Mouse (Mus musculus) MEL (cell line): ENCODE results near the gene Fam110c. TPM values are rescaled to one million over a fixed set of nuclear protein-coding genes. Genes with fewer than 3 reads are reported as not detected.

ENCODE experiments used
- DNase-seq: peaks from one replicate; pipeline ENCODE4 v3.0.0; 2011; ENCODE audit warnings: low read depth, low spot score
- H3K27ac ChIP-seq: 2 replicates; pipeline ENCODE4 v1.5.1; 2012; ENCODE audit warnings: low read depth, mild to moderate bottlenecking, control low read depth, low read length, moderate library complexity; ENCODE audit not compliant: control insufficient read depth
- H3K27me3 ChIP-seq, 2 experiments: fragments of 150-350 bp in 1 of 2; sonication (generic) in 1 of 2; 2 replicates each; pipeline ENCODE4 v1.6.1; 2012; ENCODE audit warnings: low read length in 2 of 2, mild to moderate bottlenecking in 2 of 2, improper control_type of control experiment in 1 of 2, moderate library complexity in 1 of 2; ENCODE audit not compliant: insufficient read depth in 2 of 2, control insufficient read depth in 1 of 2
- H3K36me3 ChIP-seq, 2 experiments: 2 replicates each; pipeline ENCODE4 v1.6.1; 2012 to 2014; ENCODE audit warnings: low read length in 2 of 2, improper control_type of control experiment in 1 of 2, inconsistent platforms in 1 of 2, mild to moderate bottlenecking in 1 of 2; ENCODE audit not compliant: insufficient read depth in 2 of 2, control insufficient read depth in 1 of 2
- H3K4me1 ChIP-seq, 2 experiments: fragments of 150-350 bp in 1 of 2; sonication (generic) in 1 of 2; 2 replicates each; pipeline ENCODE4 v1.6.1; 2012; ENCODE audit warnings: low read length in 2 of 2, improper control_type of control experiment in 1 of 2, mild to moderate bottlenecking in 1 of 2; ENCODE audit not compliant: insufficient read depth in 2 of 2, control insufficient read depth in 1 of 2
- H3K4me3 ChIP-seq, 2 experiments: fragments of 150-350 bp in 1 of 2; sonication (generic) in 1 of 2; 2 replicates each; pipeline ENCODE4 v1.5.1; 2012; ENCODE audit warnings: low read depth in 2 of 2, low read length in 2 of 2, mild to moderate bottlenecking in 2 of 2, moderate library complexity in 2 of 2, control low read depth in 1 of 2, improper control_type of control experiment in 1 of 2; ENCODE audit not compliant: control insufficient read depth in 1 of 2, insufficient read depth in 1 of 2
- H3K79me2 ChIP-seq: 2 replicates; pipeline ENCODE4 v1.6.1; 2012; ENCODE audit warnings: mild to moderate bottlenecking, low read length, moderate library complexity; ENCODE audit not compliant: control insufficient read depth, poor library complexity, insufficient read depth
- H3K9ac ChIP-seq: 2 replicates; pipeline ENCODE4 v1.6.1; 2012; ENCODE audit warnings: low read depth, mild to moderate bottlenecking, control low read depth, low read length, moderate library complexity; ENCODE audit not compliant: control insufficient read depth, poor library complexity, severe bottlenecking
- H3K9me3 ChIP-seq: fragments of 150-350 bp; sonication (generic); replicated peaks from 2 replicates; pipeline ENCODE4 v1.6.1; 2012; ENCODE audit warnings: mild to moderate bottlenecking, low read length, improper control_type of control experiment, moderate library complexity; ENCODE audit not compliant: insufficient read depth
- CTCF ChIP-seq, 3 experiments: IDR thresholded peaks in 2 of 3; conservative IDR thresholded peaks in 1 of 3; 2 replicates each; pipeline ENCODE4 v1.5.1; 2011 to 2012; ENCODE audit warnings: low read length in 3 of 3, low read depth in 2 of 3, mild to moderate bottlenecking in 2 of 3, improper control_type of control experiment in 1 of 3, inconsistent platforms in 1 of 3, mixed read lengths in 1 of 3, moderate library complexity in 1 of 3; ENCODE audit not compliant: control insufficient read depth in 1 of 3, insufficient read depth in 1 of 3, poor library complexity in 1 of 3, severe bottlenecking in 1 of 3
- GATA1 ChIP-seq: IDR thresholded peaks from 2 replicates; pipeline ENCODE4 v1.6.1; 2011; ENCODE audit warnings: low read depth, low read length, improper control_type of control experiment
- HCFC1 ChIP-seq: IDR thresholded peaks from 2 replicates; pipeline ENCODE4 v1.6.1; 2012; ENCODE audit warnings: low read depth, mild to moderate bottlenecking, inconsistent platforms, low read length, improper control_type of control experiment, moderate library complexity
- JUND ChIP-seq: IDR thresholded peaks from 2 replicates; pipeline ENCODE4 v1.6.1; 2011; ENCODE audit warnings: low read depth, mild to moderate bottlenecking, improper control_type of control experiment, low read length
- KAT2A ChIP-seq: conservative IDR thresholded peaks from 2 replicates; pipeline ENCODE4 v1.6.1; 2012; ENCODE audit warnings: low read depth, low read length, improper control_type of control experiment, inconsistent platforms
- MAX ChIP-seq: IDR thresholded peaks from 2 replicates; pipeline ENCODE4 v1.6.1; 2011; ENCODE audit warnings: low read length, improper control_type of control experiment
- MXI1 ChIP-seq: IDR thresholded peaks from 2 replicates; pipeline ENCODE4 v1.6.1; 2011; ENCODE audit warnings: mild to moderate bottlenecking, low read depth, low read length, improper control_type of control experiment
- MYB ChIP-seq: IDR thresholded peaks from 2 replicates; pipeline ENCODE4 v1.6.1; 2011; ENCODE audit warnings: mild to moderate bottlenecking, low read depth, low read length, improper control_type of control experiment
- NELFE ChIP-seq: IDR thresholded peaks from 2 replicates; pipeline ENCODE4 v1.6.1; 2011; ENCODE audit warnings: low read depth, low read length, improper control_type of control experiment
- SIN3A ChIP-seq: IDR thresholded peaks from 2 replicates; pipeline ENCODE4 v1.6.1; 2012; ENCODE audit warnings: low read length, improper control_type of control experiment, inconsistent platforms
- SMC3 ChIP-seq: IDR thresholded peaks from 2 replicates; pipeline ENCODE4 v1.6.1; 2011; ENCODE audit warnings: low read depth, low read length, improper control_type of control experiment
- UBTF ChIP-seq: IDR thresholded peaks from 2 replicates; pipeline ENCODE4 v1.6.1; 2012; ENCODE audit warnings: low read depth, mild to moderate bottlenecking, inconsistent platforms, low read length, improper control_type of control experiment, moderate library complexity, borderline replicate concordance; ENCODE audit not compliant: insufficient read depth
- USF1 ChIP-seq: IDR thresholded peaks from 2 replicates; pipeline ENCODE4 v1.6.1; 2014; ENCODE audit warnings: low read depth, mild to moderate bottlenecking, inconsistent platforms, low read length, improper control_type of control experiment, moderate library complexity
- USF2 ChIP-seq, 2 experiments: IDR thresholded peaks; 2 replicates each; pipeline ENCODE4 v1.6.1; 2011 to 2012; ENCODE audit warnings: improper control_type of control experiment in 2 of 2, low read length in 2 of 2, borderline replicate concordance in 1 of 2, inconsistent platforms in 1 of 2, low read depth in 1 of 2, mild to moderate bottlenecking in 1 of 2; ENCODE audit not compliant: insufficient read depth in 1 of 2
- ZMIZ1 ChIP-seq: IDR thresholded peaks from 2 replicates; pipeline ENCODE4 v1.6.1; 2012; ENCODE audit warnings: low read depth, mild to moderate bottlenecking, inconsistent platforms, low read length, improper control_type of control experiment, moderate library complexity
- ZNF384 ChIP-seq: IDR thresholded peaks from 2 replicates; pipeline ENCODE4 v1.6.1; 2012; ENCODE audit warnings: low read depth, mild to moderate bottlenecking, inconsistent platforms, low read length, improper control_type of control experiment
- polyA plus RNA-seq, 2 experiments: library from polyadenylated mRNA; stranded (reverse) in 1 of 2; unstranded in 1 of 2; fragments of >175 nt in 1 of 2; fragments of >200 nt in 1 of 2; gene quantifications; 2 replicates each; pipeline versions ENCODE4 v1.2.1 to v1.2.4; 2012; ENCODE audit warnings: low replicate concordance in 2 of 2, low read depth in 1 of 2; ENCODE audit not compliant: insufficient read length in 2 of 2, insufficient read depth in 1 of 2, missing spikeins in 1 of 2
- total RNA-seq: library from RNA; depleted of rRNA; stranded (reverse); fragments of 300-350 nt; gene quantifications from 2 replicates; pipeline ENCODE4 v1.2.3, GENCODE M21; 2012

Fam110c gene
- total and polyA plus RNA-seq, 3 experiments: 0.04 to 0.40 TPM; not detected in 1

- H3K9ac ChIP-seq: peak overlapping the region; percentile 13; the same call in 1 of the 2 replicates
- no peak for TF ChIP-seq ZMIZ1
- TF ChIP-seq HCFC1: no peak
- no peak for TF ChIP-seq ZNF384
- no peak for TF ChIP-seq MYB
- no peak for TF ChIP-seq SIN3A
- no peaks in the 10 kb centered on the region for H3K79me2 ChIP-seq
- no peak overlapping the region for H3K27ac ChIP-seq
- peak; percentile 69 for DNase-seq
- peaks cover 2 to 6% of the 10 kb centered on the region in 2 experiments for H3K27me3 ChIP-seq
- H3K4me3 ChIP-seq: peak overlapping the region in 1 of 2 experiments; percentile 38; a peak in 3 of 4 replicates
- H3K4me1 ChIP-seq: peaks cover 0 to 6% of the 10 kb centered on the region in 2 experiments; a peak in 2 of 4 replicates
- 0 out of 4 replicates have a peak, but pooled peaks cover 0 to 2% of the 10 kb centered on the region in 2 experiments for H3K36me3 ChIP-seq
- no peaks in the 10 kb centered on the region for H3K9me3 ChIP-seq
Observed at GRCm38 (mm10) chr12:31074839-31075538, 1.3 kb downstream of the Fam110c start.

GRCm38 (mm10) chr12:31077020-31077419 lies 3.4 kb downstream of the Fam110c start:
- Histone ChIP-seq H3K79me2 (no peaks in the 10 kb centered on the region), H3K4me3 (no peak overlapping the region), H3K27ac (no peak overlapping the region), H3K9me3 (no peaks in the 10 kb centered on the region), H3K27me3 (peaks cover 2 to 6% of the 10 kb centered on the region in 2 experiments; a peak in 3 of 4 replicates), H3K9ac (no peak overlapping the region), H3K36me3 (peaks cover 0 to 15% of the 10 kb centered on the region in 2 experiments; a peak in 2 of 4 replicates), H3K4me1 (peaks cover 6 to 17% of the 10 kb centered on the region in 2 experiments)
- no peak for DNase-seq
- TF ChIP-seq CTCF (IDR thresholded peaks at IDR 0.05 in 2 of 3, conservative IDR thresholded peaks at IDR 0.05 in 1 of 3; ENCODE audit: control insufficient read depth in 1 of 3, insufficient read depth in 1 of 3, low read depth in 2 of 3, low read length in 3 of 3, poor library complexity in 1 of 3, severe bottlenecking in 1 of 3) (no peak), SIN3A (no peak), USF2 (IDR thresholded peaks at IDR 0.05; ENCODE audit: borderline replicate concordance in 1 of 2, insufficient read depth in 1 of 2, low read depth in 1 of 2, low read length in 2 of 2) (no peak), UBTF (no peak), USF1 (no peak), KAT2A (no peak), MAX (no peak), HCFC1 (no peak), GATA1 (no peak), SMC3 (no peak), ZNF384 (no peak), JUND (no peak), MXI1 (no peak), NELFE (no peak)
